ENCODE assay signal across 7 mouse cellular contexts in genomic region chr1:86527599-86528486, GRCm38 (mm10). TPM values are rescaled to one million over a fixed set of nuclear protein-coding genes. Genes with fewer than 3 reads are reported as not detected.
DNase-seq lines count a peak whose midpoint lies in the region; ATAC-seq and TF ChIP-seq lines count a peak whose summit lies in the region.

No protein-coding gene starts in this region.

- TF ChIP-seq EP300 in heart, adult 2 months (IDR thresholded peaks at IDR 0.05; ENCODE audit: insufficient read depth, low read depth, low read length) = no peak

- peak overlapping the region; percentile 100 for H3K9ac ChIP-seq in embryonic facial prominence, embryonic 13.5 days
- peak overlapping the region; percentile 98 for H3K9ac ChIP-seq in heart, adult 2 months (ENCODE audit: low read depth, low read length)
- peak overlapping the region; percentile 100 for H3K9ac ChIP-seq in limb, embryonic 12.5 days (replicated peaks)
- peak overlapping the region; percentile 100 for H3K9ac ChIP-seq in midbrain, embryonic 13.5 days (replicated peaks)

- TF ChIP-seq POLR2A in heart, adult 2 months (IDR thresholded peaks at IDR 0.05; ENCODE audit: insufficient read depth, low read depth, low read length) = no peak; the same call in 1 of the 2 replicates
- TF ChIP-seq POLR2A in kidney, adult 2 months (IDR thresholded peaks at IDR 0.05; ENCODE audit: low read depth, low read length) = no peak
- TF ChIP-seq POLR2A in small intestine, adult 2 months (IDR thresholded peaks at IDR 0.05; ENCODE audit: low read depth, low read length) = 0 out of 2 replicates have a peak, but pooled peaks have one; percentile 3

- DNase-seq in adrenal gland, postnatal 25 days = peak; percentile 93
- peak; percentile 93 to 97 for DNase-seq in heart, adult 2 months
- peak; percentile 91 for DNase-seq in kidney, adult 2 months

- WGBS in embryonic facial prominence, embryonic 13.5 days = under 1% methylated on average over 89 of the region's 89 CpGs
- under 1% methylated on average over 89 of the region's 89 CpGs for WGBS in heart, adult 2 months
- under 1% methylated on average over 89 of the region's 89 CpGs for WGBS in kidney, adult 2 months
- WGBS in limb, embryonic 12.5 days = under 1% methylated on average over 89 of the region's 89 CpGs
- under 1% methylated on average over 89 of the region's 89 CpGs for WGBS in midbrain, embryonic 13.5 days
- under 1% methylated on average over 89 of the region's 89 CpGs for WGBS in small intestine, adult 2 months

- intact Hi-C loops in heart, adult 2 months (cut with DNase I) = loop anchor here (1.0 kb wide), 1 partner anchor 57 kb away; no protein-coding TSS in a partner anchor

- H3K36me3 ChIP-seq in embryonic facial prominence, embryonic 13.5 days = peaks cover 26% of the 10 kb centered on the region
- no peaks in the 10 kb centered on the region for H3K36me3 ChIP-seq in heart, adult 2 months (ENCODE audit: control insufficient read depth, insufficient read depth, low read length)
- H3K36me3 ChIP-seq in kidney, adult 2 months (ENCODE audit: control insufficient read depth, insufficient read depth, low read length) = no peaks in the 10 kb centered on the region; the same call in 1 of the 2 replicates
- peaks cover 39% of the 10 kb centered on the region for H3K36me3 ChIP-seq in limb, embryonic 12.5 days
- H3K36me3 ChIP-seq in midbrain, embryonic 13.5 days = peaks cover 24% of the 10 kb centered on the region
- peaks cover 12% of the 10 kb centered on the region for H3K36me3 ChIP-seq in small intestine, adult 2 months (ENCODE audit: control insufficient read depth, insufficient read depth, low read length)

- H3K27me3 ChIP-seq in embryonic facial prominence, embryonic 13.5 days = no peaks in the 10 kb centered on the region
- H3K27me3 ChIP-seq in heart, adult 2 months (ENCODE audit: control insufficient read depth, insufficient read depth, low read length) = no peaks in the 10 kb centered on the region
- no peaks in the 10 kb centered on the region for H3K27me3 ChIP-seq in kidney, adult 2 months (replicated peaks; ENCODE audit: control insufficient read depth, insufficient read depth, low read length)
- H3K27me3 ChIP-seq in limb, embryonic 12.5 days = no peaks in the 10 kb centered on the region
- H3K27me3 ChIP-seq in midbrain, embryonic 13.5 days = no peaks in the 10 kb centered on the region
- H3K27me3 ChIP-seq in small intestine, adult 2 months (ENCODE audit: control insufficient read depth, insufficient read depth, low read length) = no peaks in the 10 kb centered on the region

- H3K79me2 ChIP-seq in heart, adult 2 months (replicated peaks; ENCODE audit: control insufficient read depth, insufficient read depth, low read length) = peaks cover 2% of the 10 kb centered on the region

- peak overlapping the region; percentile 98 for H3K4me3 ChIP-seq in embryonic facial prominence, embryonic 13.5 days
- peak overlapping the region; percentile 91 for H3K4me3 ChIP-seq in heart, adult 2 months
- H3K4me3 ChIP-seq in kidney, adult 2 months (ENCODE audit: insufficient read depth, low read depth, low read length) = peak overlapping the region; percentile 96
- H3K4me3 ChIP-seq in limb, embryonic 12.5 days (replicated peaks) = peak overlapping the region; percentile 99
- peak overlapping the region; percentile 100 for H3K4me3 ChIP-seq in midbrain, embryonic 13.5 days (replicated peaks)
- peak overlapping the region; percentile 90 for H3K4me3 ChIP-seq in small intestine, adult 2 months (ENCODE audit: low read depth, low read length)

- no peaks in the 10 kb centered on the region for H3K9me3 ChIP-seq in embryonic facial prominence, embryonic 13.5 days
- H3K9me3 ChIP-seq in limb, embryonic 12.5 days = no peaks in the 10 kb centered on the region
- no peaks in the 10 kb centered on the region for H3K9me3 ChIP-seq in midbrain, embryonic 13.5 days

- H3K27ac ChIP-seq in embryonic facial prominence, embryonic 13.5 days = peak overlapping the region; percentile 100
- H3K27ac ChIP-seq in heart, adult 2 months = peak overlapping the region; percentile 100
- peak overlapping the region; percentile 87 for H3K27ac ChIP-seq in kidney, adult 2 months (ENCODE audit: insufficient read depth, low read depth, low read length)
- peak overlapping the region; percentile 100 for H3K27ac ChIP-seq in limb, embryonic 12.5 days
- H3K27ac ChIP-seq in midbrain, embryonic 13.5 days = peak overlapping the region; percentile 100
- peak overlapping the region; percentile 77 for H3K27ac ChIP-seq in small intestine, adult 2 months (ENCODE audit: insufficient read depth, low read depth, low read length)

- peak overlapping the region; percentile 92 for H3K4me2 ChIP-seq in embryonic facial prominence, embryonic 13.5 days
- H3K4me2 ChIP-seq in limb, embryonic 12.5 days = peak overlapping the region; percentile 79
- H3K4me2 ChIP-seq in midbrain, embryonic 13.5 days (replicated peaks) = peak overlapping the region; percentile 97

- ATAC-seq in embryonic facial prominence, embryonic 13.5 days (ENCODE audit: insufficient number of reproducible peaks, insufficient read depth, low FRiP score, low TSS enrichment, low read depth) = no peak
- ATAC-seq in limb, embryonic 12.5 days (ENCODE audit: insufficient number of reproducible peaks, insufficient read depth, low FRiP score, low TSS enrichment, low read depth) = no peak
- peak; percentile 1; the same call in 1 of the 2 replicates for ATAC-seq in midbrain, embryonic 13.5 days

- TF ChIP-seq CTCF in heart, adult 2 months (IDR thresholded peaks at IDR 0.05) = peak; percentile 86
- TF ChIP-seq CTCF in kidney, adult 2 months (conservative IDR thresholded peaks at IDR 0.05; ENCODE audit: insufficient read depth, insufficient read length, low read depth, low read length) = peak; percentile 62
- peak; percentile 72; the same call in 1 of the 2 replicates for TF ChIP-seq CTCF in small intestine, adult 2 months (IDR thresholded peaks at IDR 0.05; ENCODE audit: extremely low read depth, insufficient read length, insufficient replicate concordance, low read depth, low read length)

- peaks cover 47% of the 10 kb centered on the region for H3K4me1 ChIP-seq in embryonic facial prominence, embryonic 13.5 days
- peaks cover 3% of the 10 kb centered on the region; the same call in 1 of the 2 replicates for H3K4me1 ChIP-seq in heart, adult 2 months (ENCODE audit: control insufficient read depth, insufficient read depth, low read length)
- H3K4me1 ChIP-seq in kidney, adult 2 months (ENCODE audit: control insufficient read depth, insufficient read depth, low read length) = peaks cover 28% of the 10 kb centered on the region
- H3K4me1 ChIP-seq in limb, embryonic 12.5 days (replicated peaks) = peaks cover 42% of the 10 kb centered on the region
- H3K4me1 ChIP-seq in midbrain, embryonic 13.5 days (replicated peaks) = peaks cover 49% of the 10 kb centered on the region
- H3K4me1 ChIP-seq in small intestine, adult 2 months (ENCODE audit: control insufficient read depth, insufficient read depth, insufficient read length, low read length) = peaks cover 16% of the 10 kb centered on the region

RNA-seq across cellular contexts. Expression of gene Ptma, which starts 1.3 kb away (rescaled TPM):
- total RNA-seq in adrenal gland, postnatal 25 days (2021) = 556 and 574 TPM in 2 replicates
- 3,278 and 3,456 TPM in 2 replicates for polyA plus RNA-seq in embryonic facial prominence, embryonic 13.5 days (2015; fragmentation: Nextera tagmentation; extraction: Ambion mirVana)
- total RNA-seq in heart, adult 2 months (2021) = 100 to 1,000 TPM; 200 to 227 TPM
- polyA plus RNA-seq in heart, adult 2 months (2012; rRNA removed) = 169 and 177 TPM in 2 replicates
- polyA plus RNA-seq in kidney, adult 2 months (2012; rRNA removed) = 622 and 651 TPM in 2 replicates
- 3,930 and 4,018 TPM in 2 replicates for polyA plus RNA-seq in limb, embryonic 12.5 days (2016; fragmentation: Nextera tagmentation; extraction: Ambion mirVana)
- 2,381 and 2,469 TPM in 2 replicates for polyA plus RNA-seq in midbrain, embryonic 13.5 days (2015; fragmentation: Nextera tagmentation; extraction: Ambion mirVana)
- 212 and 749 TPM in 2 replicates for polyA plus RNA-seq in small intestine, adult 2 months (2012; rRNA removed)

RNA-seq across cellular contexts. Expression of gene Pde6d, which starts 54.6 kb away (rescaled TPM):
- 29.9 and 36.9 TPM in 2 replicates for total RNA-seq in adrenal gland, postnatal 25 days (2021)
- polyA plus RNA-seq in embryonic facial prominence, embryonic 13.5 days (2015; fragmentation: Nextera tagmentation; extraction: Ambion mirVana) = 70.7 and 78.5 TPM in 2 replicates
- total RNA-seq in heart, adult 2 months (2021) = 10 to 100 TPM; 40.4 to 47.6 TPM
- 27.9 and 39.2 TPM in 2 replicates for polyA plus RNA-seq in heart, adult 2 months (2012; rRNA removed)
- polyA plus RNA-seq in kidney, adult 2 months (2012; rRNA removed) = 20.2 and 24.9 TPM in 2 replicates
- 89.8 and 90.7 TPM in 2 replicates for polyA plus RNA-seq in limb, embryonic 12.5 days (2016; fragmentation: Nextera tagmentation; extraction: Ambion mirVana)
- polyA plus RNA-seq in midbrain, embryonic 13.5 days (2015; fragmentation: Nextera tagmentation; extraction: Ambion mirVana) = 86.6 and 90.2 TPM in 2 replicates
- polyA plus RNA-seq in small intestine, adult 2 months (2012; rRNA removed) = 4.0 and 9.7 TPM in 2 replicates

RNA-seq across cellular contexts. Expression of gene Cops7b, which starts 54.9 kb away (rescaled TPM):
- total RNA-seq in adrenal gland, postnatal 25 days (2021) = 16.8 and 18.0 TPM in 2 replicates
- 46.8 and 54.5 TPM in 2 replicates for polyA plus RNA-seq in embryonic facial prominence, embryonic 13.5 days (2015; fragmentation: Nextera tagmentation; extraction: Ambion mirVana)
- total RNA-seq in heart, adult 2 months (2021) = 10 to 100 TPM; 11.2 to 12.0 TPM
- 18.2 and 22.4 TPM in 2 replicates for polyA plus RNA-seq in heart, adult 2 months (2012; rRNA removed)
- 20.1 and 22.5 TPM in 2 replicates for polyA plus RNA-seq in kidney, adult 2 months (2012; rRNA removed)
- polyA plus RNA-seq in limb, embryonic 12.5 days (2016; fragmentation: Nextera tagmentation; extraction: Ambion mirVana) = 57.8 and 59.2 TPM in 2 replicates
- 67.0 and 70.2 TPM in 2 replicates for polyA plus RNA-seq in midbrain, embryonic 13.5 days (2015; fragmentation: Nextera tagmentation; extraction: Ambion mirVana)
- polyA plus RNA-seq in small intestine, adult 2 months (2012; rRNA removed) = 10.7 and 18.4 TPM in 2 replicates
